Mouse (Mus musculus): ENCODE measurements around the gene Gps2. TPM values are rescaled to one million over a fixed set of nuclear protein-coding genes. Genes with fewer than 3 reads are reported as not detected.

Gps2 gene
- total and polyA plus RNA-seq, 3 experiments: 78.0 to 113 TPM; not detected in 1

GRCm38 (mm10) chr11:69881787-69882670 is 31.7 kb upstream of the Gps2 start (continued):
- TF ChIP-seq ELF1 (IDR thresholded peaks at IDR 0.05; ENCODE audit: low read depth, low read length): no peak
- TF ChIP-seq NELFE (IDR thresholded peaks at IDR 0.05; ENCODE audit: low read depth, low read length): no peak
- no peak for TF ChIP-seq ZKSCAN1 (IDR thresholded peaks at IDR 0.05; ENCODE audit: low read depth, low read length)
- TF ChIP-seq POLR2A (IDR thresholded peaks at IDR 0.05; ENCODE audit: control insufficient read depth in 1 of 2, insufficient read depth in 1 of 2, low read depth in 1 of 2, low read length in 2 of 2, poor library complexity in 1 of 2): no peak

- Histone ChIP-seq H3K4me3 (ENCODE audit: control insufficient read depth in 1 of 2, insufficient read depth in 1 of 2, low read depth in 2 of 2, low read length in 2 of 2) (no peak overlapping the region), H3K27me3 (ENCODE audit: control insufficient read depth in 1 of 2, insufficient read depth in 2 of 2, low read length in 2 of 2) (no peaks in the 10 kb centered on the region), H3K9me3 (replicated peaks; ENCODE audit: insufficient read depth, low read length) (no peaks in the 10 kb centered on the region), H3K4me1 (ENCODE audit: control insufficient read depth in 1 of 2, insufficient read depth in 2 of 2, low read length in 2 of 2) (peaks cover 14 to 46% of the 10 kb centered on the region in 2 experiments), H3K36me3 (ENCODE audit: control insufficient read depth in 1 of 2, insufficient read depth in 2 of 2, low read length in 2 of 2) (peaks cover 0 to 28% of the 10 kb centered on the region in 2 experiments; a peak in 2 of 4 replicates), H3K27ac (ENCODE audit: control insufficient read depth, low read depth, low read length) (peak overlapping the region; percentile 25; the same call in 1 of the 2 replicates), H3K9ac (ENCODE audit: control insufficient read depth, low read depth, low read length, poor library complexity, severe bottlenecking) (no peak overlapping the region), H3K79me2 (ENCODE audit: control insufficient read depth, insufficient read depth, low read length, poor library complexity) (no peaks in the 10 kb centered on the region)
- peak; percentile 86 for DNase-seq (ENCODE audit: low read depth, low spot score)
- peak; percentile 72 for TF ChIP-seq SMC3 (IDR thresholded peaks at IDR 0.05; ENCODE audit: low read depth, low read length)
- TF ChIP-seq RAD21 (IDR thresholded peaks at IDR 0.05; ENCODE audit: low read depth, low read length): peak; percentile 68
- TF ChIP-seq CTCF (IDR thresholded peaks at IDR 0.05 in 2 of 3, conservative IDR thresholded peaks at IDR 0.05 in 1 of 3; ENCODE audit: control insufficient read depth in 1 of 3, insufficient read depth in 1 of 3, low read depth in 2 of 3, low read length in 3 of 3, poor library complexity in 1 of 3, severe bottlenecking in 1 of 3): peak; percentile 83 to 95 (median 88)
- 0 out of 2 replicates have a peak, but pooled peaks have one; percentile 3 for TF ChIP-seq GATA1 (IDR thresholded peaks at IDR 0.05; ENCODE audit: low read depth, low read length)
- TF ChIP-seq ZMIZ1 (IDR thresholded peaks at IDR 0.05; ENCODE audit: low read depth, low read length): no peak
- peak; percentile 48 for TF ChIP-seq ZC3H11A (IDR thresholded peaks at IDR 0.05; ENCODE audit: low read depth, low read length)
- peak; percentile 56 for TF ChIP-seq USF1 (IDR thresholded peaks at IDR 0.05; ENCODE audit: low read depth, low read length)
- no peak for TF ChIP-seq HCFC1 (IDR thresholded peaks at IDR 0.05; ENCODE audit: low read depth, low read length)
- peak; percentile 9; the same call in 1 of the 2 replicates for TF ChIP-seq MAX (IDR thresholded peaks at IDR 0.05; ENCODE audit: low read length)
Measured at GRCm38 (mm10) chr11:69883066-69883465, 30.6 kb upstream of the Gps2 start.

- DNase-seq (ENCODE audit: low read depth, low spot score): peak; percentile 96
- no peaks in the 10 kb centered on the region for H3K27me3 ChIP-seq (ENCODE audit: control insufficient read depth in 1 of 2, insufficient read depth in 2 of 2, low read length in 2 of 2)
- H3K79me2 ChIP-seq (ENCODE audit: control insufficient read depth, insufficient read depth, low read length, poor library complexity): no peaks in the 10 kb centered on the region
- H3K27ac ChIP-seq (ENCODE audit: control insufficient read depth, low read depth, low read length): peak overlapping the region; percentile 25
- H3K36me3 ChIP-seq (ENCODE audit: control insufficient read depth in 1 of 2, insufficient read depth in 2 of 2, low read length in 2 of 2): peaks cover 0 to 22% of the 10 kb centered on the region in 2 experiments; a peak in 2 of 4 replicates
- H3K9me3 ChIP-seq (replicated peaks; ENCODE audit: insufficient read depth, low read length): no peaks in the 10 kb centered on the region
- H3K4me1 ChIP-seq (ENCODE audit: control insufficient read depth in 1 of 2, insufficient read depth in 2 of 2, low read length in 2 of 2): peaks cover 12 to 41% of the 10 kb centered on the region in 2 experiments
- no peak overlapping the region for H3K9ac ChIP-seq (ENCODE audit: control insufficient read depth, low read depth, low read length, poor library complexity, severe bottlenecking)
- no peak overlapping the region for H3K4me3 ChIP-seq (ENCODE audit: control insufficient read depth in 1 of 2, insufficient read depth in 1 of 2, low read depth in 2 of 2, low read length in 2 of 2)
- TF ChIP-seq POLR2AphosphoS2 (IDR thresholded peaks at IDR 0.05; ENCODE audit: low read length): no peak
- peak; percentile 69 for TF ChIP-seq TAL1 (IDR thresholded peaks at IDR 0.05; ENCODE audit: low read length)
- TF ChIP-seq MYB (IDR thresholded peaks at IDR 0.05; ENCODE audit: low read depth, low read length): peak; percentile 50; the same call in 1 of the 2 replicates
- TF ChIP-seq MAZ (IDR thresholded peaks at IDR 0.05; ENCODE audit: low read depth, low read length): peak; percentile 69; the same call in 1 of the 2 replicates
- no peak for TF ChIP-seq ZKSCAN1 (IDR thresholded peaks at IDR 0.05; ENCODE audit: low read depth, low read length)
- TF ChIP-seq NELFE (IDR thresholded peaks at IDR 0.05; ENCODE audit: low read depth, low read length): 0 out of 2 replicates have a peak, but pooled peaks have one; percentile 38
- TF ChIP-seq GATA1 (IDR thresholded peaks at IDR 0.05; ENCODE audit: low read depth, low read length): peak; percentile 76
- peak; percentile 58; the same call in 1 of the 2 replicates for TF ChIP-seq ETS1 (IDR thresholded peaks at IDR 0.05; ENCODE audit: low read depth, low read length)
- TF ChIP-seq TCF12 (IDR thresholded peaks at IDR 0.05; ENCODE audit: low read depth, low read length): peak; percentile 80
- TF ChIP-seq RCOR1 (IDR thresholded peaks at IDR 0.05; ENCODE audit: low read depth, low read length): peak; percentile 81
- TF ChIP-seq MXI1 (IDR thresholded peaks at IDR 0.05; ENCODE audit: low read depth, low read length): peak; percentile 54; the same call in 1 of the 2 replicates
- no peak for TF ChIP-seq MAFK (IDR thresholded peaks at IDR 0.05; ENCODE audit: borderline replicate concordance, low read depth, low read length)
- TF ChIP-seq JUND (IDR thresholded peaks at IDR 0.05; ENCODE audit: low read depth, low read length): peak; percentile 44; the same call in 1 of the 2 replicates
- TF ChIP-seq SIN3A (IDR thresholded peaks at IDR 0.05; ENCODE audit: low read length): peak; percentile 46
- no peak for TF ChIP-seq CHD2 (IDR thresholded peaks at IDR 0.05; ENCODE audit: low read length)
- peak; percentile 75 to 91; a peak in 3 of 4 replicates for TF ChIP-seq EP300 (IDR thresholded peaks at IDR 0.05; ENCODE audit: low read depth in 1 of 2, low read length in 2 of 2)
- 0 out of 2 replicates have a peak, but pooled peaks have one; percentile 46 for TF ChIP-seq MYC (IDR thresholded peaks at IDR 0.05; ENCODE audit: low read depth, low read length)
Measured at GRCm38 (mm10) chr11:69883527-69884151, 30.0 kb upstream of the Gps2 start.

Measured in MEL (cell line).